Mouse (Mus musculus): ENCODE measurements around the gene Mael. TPM values are rescaled to one million over a fixed set of nuclear protein-coding genes. Genes with fewer than 3 reads are reported as not detected.

Mael gene
- polyA plus RNA-seq, 2 experiments: 0.04 TPM; not detected in 1

DNA sequence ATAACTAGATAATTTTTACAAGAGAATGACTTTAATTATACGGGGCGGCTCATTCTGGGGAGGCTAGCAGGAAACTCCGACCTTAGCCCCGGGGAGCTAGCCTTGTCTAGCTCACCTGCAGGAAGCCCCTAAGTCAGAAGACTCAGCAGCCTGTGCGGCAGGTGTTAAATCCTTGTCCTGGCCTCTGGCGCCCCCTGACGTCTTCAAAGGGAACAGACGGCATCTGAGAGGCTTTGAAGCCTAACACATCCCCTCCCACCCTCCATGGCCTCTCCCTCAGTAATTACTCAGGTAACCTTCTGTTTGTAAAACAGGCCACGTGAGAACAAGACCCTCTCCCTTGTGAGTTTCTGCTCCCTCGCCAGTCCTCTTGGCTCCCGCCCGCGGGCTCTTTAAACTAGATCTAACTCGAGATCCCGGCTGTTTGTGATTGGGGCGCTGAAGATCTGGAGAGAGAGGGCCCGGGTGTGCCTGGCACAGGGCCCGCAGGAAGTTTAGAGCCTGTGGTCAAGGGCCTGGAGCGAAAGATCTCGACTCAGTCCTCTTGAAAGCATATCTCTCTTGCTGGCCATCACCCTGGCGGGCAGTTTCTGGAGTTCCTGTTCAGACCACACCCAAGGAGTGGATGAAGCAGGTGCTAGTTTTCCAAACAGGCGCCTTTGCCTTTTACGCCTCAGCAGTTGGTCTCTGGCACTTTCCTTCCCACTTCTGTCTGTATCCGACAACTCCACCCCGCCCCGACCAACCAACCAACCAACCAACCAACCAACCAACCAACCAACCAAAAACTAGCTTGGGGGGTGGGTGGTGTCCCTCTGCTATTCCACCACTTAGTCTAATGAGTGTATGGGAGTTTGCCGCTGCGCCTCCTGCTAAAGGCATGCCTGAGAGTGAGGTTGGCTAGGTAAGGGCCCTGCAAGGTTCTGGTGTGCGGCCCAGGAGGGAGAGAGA, 84.1 kb downstream of the Mael start:
- Histone ChIP-seq H3K27me3 (ENCODE audit: control insufficient read depth, insufficient read depth, low read length) (peaks cover 12% of the 10 kb centered on the region), H3K4me1 (ENCODE audit: control insufficient read depth, insufficient read depth, low read length) (no peaks in the 10 kb centered on the region), H3K9ac (ENCODE audit: low read depth, low read length, severe bottlenecking) (no peak overlapping the region), H3K27ac (replicated peaks; ENCODE audit: low read depth, low read length) (no peak overlapping the region), H3K4me3 (replicated peaks; ENCODE audit: low read length) (peak overlapping the region; percentile 24; the same call in 1 of the 2 replicates), H3K36me3 (ENCODE audit: control insufficient read depth, insufficient read depth, low read length) (no peaks in the 10 kb centered on the region), H3K9me3 (ENCODE audit: control insufficient read depth, low read length) (no peaks in the 10 kb centered on the region), H3K4me2 (replicated peaks; ENCODE audit: low read depth, low read length, severe bottlenecking) (peak overlapping the region; percentile 45)
- DNase-seq (ENCODE audit: low spot score): peak; percentile 68
- ATAC-seq (ENCODE audit: low FRiP score, low read depth): peak; percentile 28; the same call in 1 of the 2 replicates
- TF ChIP-seq POLR2A (IDR thresholded peaks at IDR 0.05; ENCODE audit: borderline replicate concordance, extremely low read depth, insufficient read depth, insufficient read length): no peak
- WGBS: 8% methylated on average over 29 of the region's 29 CpGs

DNA sequence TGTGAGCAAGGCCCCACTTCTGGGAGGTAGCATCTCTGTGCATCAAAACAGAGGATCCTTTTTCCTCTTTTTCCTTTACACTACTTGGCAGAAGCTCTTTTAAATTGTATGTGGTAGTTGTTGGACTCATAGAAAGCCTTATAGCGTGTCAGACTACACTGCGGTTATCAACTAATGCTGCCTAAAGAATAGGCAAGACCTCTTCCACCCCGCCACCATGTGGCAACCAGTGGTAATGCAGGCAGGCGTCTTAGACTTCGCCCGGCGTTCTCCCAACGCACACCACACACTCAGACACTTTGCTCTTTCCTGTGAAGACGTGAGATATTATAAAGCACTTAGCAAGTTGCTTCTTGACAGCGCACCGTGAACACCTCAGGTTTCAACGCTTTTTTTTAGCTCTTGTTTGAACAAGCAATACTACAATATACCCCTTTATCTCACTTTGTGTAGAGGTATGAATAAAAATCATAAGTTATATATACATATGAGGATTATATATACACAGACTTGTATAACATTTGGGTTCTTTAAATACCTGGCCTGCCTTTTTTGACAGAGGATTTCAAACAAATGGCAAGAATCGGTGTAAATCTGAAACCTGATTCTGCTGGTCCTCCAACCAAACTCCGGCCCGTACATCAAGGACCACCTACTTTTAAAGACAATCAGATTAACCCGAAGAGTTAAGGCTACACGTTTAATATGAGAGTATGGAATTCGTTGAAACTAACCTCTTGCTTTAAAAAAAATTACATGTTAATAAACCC, 85.0 kb downstream of the Mael start:
- Histone ChIP-seq H3K27ac (replicated peaks; ENCODE audit: low read depth, low read length) (no peak overlapping the region), H3K4me1 (ENCODE audit: control insufficient read depth, insufficient read depth, low read length) (no peaks in the 10 kb centered on the region), H3K9ac (ENCODE audit: low read depth, low read length, severe bottlenecking) (no peak overlapping the region), H3K36me3 (ENCODE audit: control insufficient read depth, insufficient read depth, low read length) (no peaks in the 10 kb centered on the region), H3K27me3 (ENCODE audit: control insufficient read depth, insufficient read depth, low read length) (peaks cover 12% of the 10 kb centered on the region), H3K4me2 (replicated peaks; ENCODE audit: low read depth, low read length, severe bottlenecking) (0 out of 2 replicates have a peak overlapping the region, but pooled peaks have one; percentile 7), H3K9me3 (ENCODE audit: control insufficient read depth, low read length) (no peaks in the 10 kb centered on the region), H3K4me3 (replicated peaks; ENCODE audit: low read length) (no peak overlapping the region)
- ATAC-seq (ENCODE audit: low FRiP score, low read depth) (peak; percentile 69; the same call in 1 of the 2 replicates), DNase-seq (ENCODE audit: low spot score) (peak; percentile 92)
- TF ChIP-seq POLR2A (IDR thresholded peaks at IDR 0.05; ENCODE audit: borderline replicate concordance, extremely low read depth, insufficient read depth, insufficient read length): no peak
- 11% methylated on average over 18 of the region's 18 CpGs for WGBS

DNA sequence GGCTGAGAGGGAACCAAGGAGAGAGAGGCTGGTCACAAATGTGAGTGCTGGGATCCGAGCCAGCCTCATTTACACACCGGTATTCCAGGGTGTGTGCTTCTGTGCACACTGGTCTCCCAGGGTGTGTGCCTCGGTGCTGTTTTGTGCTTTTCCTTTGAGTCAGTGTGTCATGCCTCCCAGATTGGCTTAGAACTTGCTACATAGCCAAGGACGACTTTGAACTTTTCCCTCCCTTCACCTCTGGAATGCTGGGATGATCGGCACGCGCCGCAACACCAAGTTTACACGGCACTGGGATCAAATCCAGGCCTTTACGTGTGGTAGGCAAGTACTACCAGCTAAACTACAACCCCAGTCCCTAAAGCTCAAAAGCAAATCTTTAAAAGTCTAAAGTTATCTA, 86.5 kb downstream of the Mael start:
- no peaks in the 10 kb centered on the region for H3K4me1 ChIP-seq (ENCODE audit: control insufficient read depth, insufficient read depth, low read length)
- H3K4me2 ChIP-seq (replicated peaks; ENCODE audit: low read depth, low read length, severe bottlenecking): no peak overlapping the region
- DNase-seq (ENCODE audit: low spot score): no peak
- no peak overlapping the region for H3K9ac ChIP-seq (ENCODE audit: low read depth, low read length, severe bottlenecking)
- no peak for ATAC-seq (ENCODE audit: low FRiP score, low read depth)
- H3K27me3 ChIP-seq (ENCODE audit: control insufficient read depth, insufficient read depth, low read length): peaks cover 12% of the 10 kb centered on the region
- H3K36me3 ChIP-seq (ENCODE audit: control insufficient read depth, insufficient read depth, low read length): no peaks in the 10 kb centered on the region
- H3K27ac ChIP-seq (replicated peaks; ENCODE audit: low read depth, low read length): no peak overlapping the region
- TF ChIP-seq POLR2A (IDR thresholded peaks at IDR 0.05; ENCODE audit: borderline replicate concordance, extremely low read depth, insufficient read depth, insufficient read length): no peak
- H3K9me3 ChIP-seq (ENCODE audit: control insufficient read depth, low read length): no peaks in the 10 kb centered on the region
- H3K4me3 ChIP-seq (replicated peaks; ENCODE audit: low read length): no peak overlapping the region
- WGBS: 88% methylated on average over 10 of the region's 10 CpGs

DNA sequence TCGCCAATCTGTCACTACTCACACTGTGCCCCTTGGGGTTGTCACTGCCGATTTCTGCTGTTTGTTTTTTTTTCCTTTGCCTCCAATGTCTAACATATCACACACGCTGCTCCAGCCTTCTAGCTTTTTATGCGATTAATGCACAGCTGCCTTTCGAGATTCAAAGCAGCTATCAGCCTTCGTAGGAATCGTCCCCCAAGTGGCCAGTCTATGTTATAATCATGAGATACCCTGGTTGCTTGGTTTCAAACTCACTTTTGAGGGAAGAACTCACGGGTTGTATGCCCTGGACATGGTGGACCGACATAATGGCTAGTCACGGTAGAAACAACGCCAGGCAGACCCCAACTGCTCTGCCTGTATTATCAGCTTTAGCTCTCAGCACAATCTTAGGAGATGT, 87.2 kb downstream of the Mael start:
- Histone ChIP-seq H3K27me3 (ENCODE audit: control insufficient read depth, insufficient read depth, low read length) (peaks cover 12% of the 10 kb centered on the region), H3K9ac (ENCODE audit: low read depth, low read length, severe bottlenecking) (no peak overlapping the region), H3K4me3 (replicated peaks; ENCODE audit: low read length) (no peak overlapping the region), H3K36me3 (ENCODE audit: control insufficient read depth, insufficient read depth, low read length) (no peaks in the 10 kb centered on the region), H3K4me1 (ENCODE audit: control insufficient read depth, insufficient read depth, low read length) (no peaks in the 10 kb centered on the region), H3K9me3 (ENCODE audit: control insufficient read depth, low read length) (no peaks in the 10 kb centered on the region), H3K27ac (replicated peaks; ENCODE audit: low read depth, low read length) (no peak overlapping the region), H3K4me2 (replicated peaks; ENCODE audit: low read depth, low read length, severe bottlenecking) (no peak overlapping the region)
- no peak for ATAC-seq (ENCODE audit: low FRiP score, low read depth)
- WGBS: 58% methylated on average over 11 of the region's 11 CpGs
- no peak for TF ChIP-seq POLR2A (IDR thresholded peaks at IDR 0.05; ENCODE audit: borderline replicate concordance, extremely low read depth, insufficient read depth, insufficient read length)
- DNase-seq (ENCODE audit: low spot score): no peak

Other genes starting within 250 kb of the Mael start
- gene Pou2f1, start 236.1 kb downstream of the Mael start, polyA plus RNA-seq (2012; rRNA removed): 7.3 and 9.9 TPM in 2 replicates
- 15.7 and 16.4 TPM in 2 replicates for gene Pou2f1, start 236.1 kb downstream of the Mael start, polyA plus RNA-seq (2014; fragmentation: Nextera tagmentation; extraction: Ambion mirVana)
- gene Dusp27, start 110.8 kb downstream of the Mael start, polyA plus RNA-seq (2012; rRNA removed): 2.6 and 3.6 TPM in 2 replicates
- gene Dusp27, start 110.8 kb downstream of the Mael start, polyA plus RNA-seq (2014; fragmentation: Nextera tagmentation; extraction: Ambion mirVana): 4.8 and 6.4 TPM in 2 replicates
- gene Gpa33, start 108.5 kb downstream of the Mael start, polyA plus RNA-seq (2012; rRNA removed): 0.96 and 1.2 TPM in 2 replicates
- 1.1 and 1.2 TPM in 2 replicates for gene Gpa33, start 108.5 kb downstream of the Mael start, polyA plus RNA-seq (2014; fragmentation: Nextera tagmentation; extraction: Ambion mirVana)
- gene Ildr2, start 15.4 kb upstream of the Mael start, polyA plus RNA-seq (2012; rRNA removed): 0.20 and 0.31 TPM in 2 replicates
- gene Ildr2, start 15.4 kb upstream of the Mael start, polyA plus RNA-seq (2014; fragmentation: Nextera tagmentation; extraction: Ambion mirVana): 0.33 and 0.40 TPM in 2 replicates
- 50.0 and 50.9 TPM in 2 replicates for gene Tada1, start 140.3 kb upstream of the Mael start, polyA plus RNA-seq (2012; rRNA removed)
- gene Tada1, start 140.3 kb upstream of the Mael start, polyA plus RNA-seq (2014; fragmentation: Nextera tagmentation; extraction: Ambion mirVana): 55.5 and 56.6 TPM in 2 replicates
- gene Pogk, start 171.1 kb upstream of the Mael start, polyA plus RNA-seq (2012; rRNA removed): 26.8 and 28.4 TPM in 2 replicates
- gene Pogk, start 171.1 kb upstream of the Mael start, polyA plus RNA-seq (2014; fragmentation: Nextera tagmentation; extraction: Ambion mirVana): 21.7 and 26.2 TPM in 2 replicates